Mouse (Mus musculus) skeletal muscle tissue, adult 2 months (tissue): ENCODE measurements at regions not wholly inside any gene's neighbourhood (a gene's known extent, or its start where the extent isn't known, plus 50 kb on each side); places are given as distances from the start of the nearest gene placed in this dataset.
A peak's percentile ranks its signal among the peaks of the same experiment; 100 is the strongest.

Experiments
- DNase-seq: peaks from one replicate; pipeline ENCODE4 v3.0.0-alpha.2; 2012; ENCODE audit warnings: low read depth, low spot score

DNA sequence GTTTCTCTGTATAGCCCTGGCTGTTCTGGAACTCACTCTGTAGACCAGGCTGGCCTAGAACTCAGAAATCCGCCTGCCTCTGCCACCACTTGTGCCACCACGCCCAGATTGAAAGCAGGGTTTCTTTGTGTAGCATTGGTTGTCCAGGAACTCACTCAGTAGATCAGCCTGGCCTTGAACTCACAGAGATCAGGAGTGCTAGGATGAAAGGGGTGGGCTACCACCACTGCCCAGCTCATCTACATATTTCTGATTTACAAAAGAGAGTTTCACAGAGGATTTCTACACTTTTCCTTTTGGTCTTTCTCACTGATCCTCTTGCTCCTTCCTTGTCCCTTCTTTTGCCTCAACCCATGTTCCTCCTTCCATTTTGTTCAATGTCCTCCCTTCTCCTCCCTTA lies 53.1 kb upstream of the Lbx1 start:
- no peak for DNase-seq

- no peak for DNase-seq
These were observed 62.2 kb upstream of the Lbx1 start for GRCm38 (mm10) chr19:45297812-45298211.

DNA sequence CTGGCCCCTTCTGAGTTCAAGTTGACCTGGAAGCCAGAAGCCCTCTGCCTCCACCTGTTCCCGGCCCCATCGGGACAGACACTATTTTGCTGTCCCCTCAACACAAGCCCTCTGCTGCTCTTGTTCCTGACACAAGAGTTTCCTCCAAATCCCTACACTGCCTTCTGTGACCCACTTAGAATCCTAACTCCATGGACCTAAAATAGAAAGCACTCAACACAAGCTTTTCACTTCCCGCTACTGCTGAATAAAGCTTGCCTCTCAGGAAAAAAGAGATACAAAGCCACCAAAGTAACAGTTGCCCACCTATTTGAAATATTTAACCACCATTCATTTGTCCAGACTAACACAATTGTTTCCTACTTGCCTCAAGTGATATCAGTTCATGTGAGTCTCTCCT lies 63.7 kb upstream of the Lbx1 start:
- DNase-seq = no peak

GRCm38 (mm10) chr19:45299768-45300167 lies 63.8 kb upstream of the Btrc start:
- DNase-seq = no peak

DNA sequence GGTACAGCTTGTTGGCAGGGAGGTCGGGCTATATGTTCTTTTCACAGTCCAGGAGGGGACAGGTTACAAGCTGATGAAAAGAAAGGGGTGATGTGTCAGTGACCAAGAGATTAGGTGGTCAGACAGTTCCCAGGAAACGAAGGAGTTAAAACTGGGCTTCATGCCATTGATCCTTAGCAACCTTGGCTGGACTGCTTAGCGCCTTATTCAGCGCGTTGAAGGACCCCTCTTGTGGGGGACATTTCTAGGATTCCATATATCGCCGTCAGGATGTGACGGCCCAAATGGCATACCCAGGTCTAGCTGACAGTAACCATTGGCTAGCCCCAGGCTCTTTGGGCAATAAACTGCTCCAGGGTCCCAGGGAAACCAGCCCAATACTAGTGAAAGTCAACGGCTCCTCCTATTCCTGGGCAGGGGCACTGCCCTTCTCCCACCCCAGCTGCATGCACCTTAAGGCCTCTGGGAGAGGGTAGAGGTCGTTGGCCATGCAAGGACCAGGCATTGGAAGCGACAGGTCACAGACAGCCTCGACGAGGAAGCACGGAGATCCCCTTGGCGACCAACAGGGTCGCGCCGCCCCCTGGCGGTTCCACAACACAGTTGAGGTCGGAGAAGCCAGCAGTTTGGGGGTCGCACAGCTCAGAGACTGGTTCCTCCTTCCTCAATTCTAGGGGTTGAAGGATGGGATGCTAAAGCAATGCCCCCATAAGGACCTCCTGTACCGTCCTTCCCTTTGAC lies 62.7 kb upstream of the Btrc start:
- DNase-seq = no peak

DNA sequence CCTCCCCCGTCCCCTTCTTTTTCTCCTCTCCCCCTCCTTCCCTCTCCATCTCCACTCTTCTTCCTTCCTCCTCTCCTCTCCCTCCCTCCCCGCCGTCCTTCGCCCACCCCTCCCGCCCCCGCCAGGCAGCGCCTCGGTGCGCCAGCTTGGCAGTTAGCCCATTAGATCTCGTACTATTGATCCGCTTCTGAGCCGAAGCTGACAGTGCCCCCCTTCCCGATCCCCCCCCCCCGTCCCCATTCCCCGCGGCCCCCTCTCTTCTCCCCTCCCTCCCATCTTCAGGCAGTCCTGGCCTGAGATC lies 62.2 kb upstream of the Btrc start:
- DNase-seq = no peak

DNA sequence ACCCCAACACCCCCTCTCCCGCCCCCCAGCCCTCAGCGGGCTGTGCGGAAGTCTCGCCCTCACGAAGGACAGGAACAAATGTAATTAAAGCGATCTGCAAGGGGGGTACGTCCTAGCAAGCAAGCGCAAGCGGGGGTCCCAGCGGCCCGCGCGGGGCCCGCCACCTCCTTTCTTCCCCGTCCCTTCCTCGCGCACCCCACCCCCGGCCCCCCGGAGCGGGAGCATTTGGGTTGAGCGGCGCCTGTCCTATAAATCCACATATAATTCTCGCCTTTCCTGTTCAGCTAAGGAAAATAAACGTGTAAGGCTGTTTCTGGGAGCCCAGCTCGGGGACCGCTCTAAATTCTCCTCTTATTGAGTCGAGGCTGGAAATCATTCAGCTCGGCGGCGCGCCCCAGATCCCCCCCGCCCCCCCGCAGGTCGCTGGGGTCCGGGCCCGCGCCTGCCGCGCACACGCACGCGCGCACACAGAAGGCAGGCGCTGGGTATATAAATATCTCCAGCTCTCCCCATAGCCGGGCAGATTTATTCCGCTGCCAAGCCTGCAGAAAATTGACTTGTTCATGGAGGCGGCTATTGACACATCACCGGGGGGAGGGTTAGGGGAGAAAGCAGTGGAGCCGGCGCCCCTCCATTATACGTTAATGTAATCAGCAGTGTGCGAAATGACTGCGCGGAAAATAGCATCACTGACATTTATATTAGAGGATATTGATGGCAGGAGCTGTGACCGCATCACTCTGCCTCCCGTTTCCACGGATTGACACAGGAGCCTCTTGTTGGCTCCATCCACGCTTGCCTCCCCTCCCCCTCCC lies 61.6 kb upstream of the Btrc start:
- peak; percentile 82 for DNase-seq

GRCm38 (mm10) chr19:45302548-45303241 lies 60.8 kb upstream of the Btrc start:
- no peak for DNase-seq

DNA sequence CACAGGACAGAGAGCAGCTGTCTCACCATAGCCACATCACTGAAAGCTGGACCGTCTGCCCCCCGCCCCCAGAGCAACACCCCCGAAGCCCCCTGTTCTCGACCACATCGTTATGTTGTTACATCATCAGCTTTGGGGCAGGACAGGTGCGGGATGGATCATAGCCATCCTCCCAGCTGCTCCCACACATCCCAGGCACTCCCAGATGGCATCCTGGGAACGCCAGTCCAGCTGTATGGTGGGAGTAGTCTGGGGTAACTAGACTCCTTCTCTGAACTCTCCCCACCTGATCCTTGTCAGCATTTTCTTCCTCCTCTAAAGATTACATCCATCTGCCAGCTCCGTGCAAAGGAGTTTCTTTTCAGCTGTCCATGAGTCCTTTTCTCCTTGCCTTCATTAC lies 59.0 kb upstream of the Btrc start:
- DNase-seq = no peak

GRCm38 (mm10) chr19:45307299-45308275 lies 55.9 kb upstream of the Btrc start:
- DNase-seq = peak; percentile 96

GRCm38 (mm10) chr19:45308676-45309275 lies 54.8 kb upstream of the Btrc start:
- DNase-seq = peak; percentile 73

GRCm38 (mm10) chr19:45310291-45310881 lies 53.1 kb upstream of the Btrc start:
- DNase-seq = no peak

GRCm38 (mm10) chr19:45310944-45311603 lies 52.5 kb upstream of the Btrc start:
- DNase-seq = peak; percentile 84

DNA sequence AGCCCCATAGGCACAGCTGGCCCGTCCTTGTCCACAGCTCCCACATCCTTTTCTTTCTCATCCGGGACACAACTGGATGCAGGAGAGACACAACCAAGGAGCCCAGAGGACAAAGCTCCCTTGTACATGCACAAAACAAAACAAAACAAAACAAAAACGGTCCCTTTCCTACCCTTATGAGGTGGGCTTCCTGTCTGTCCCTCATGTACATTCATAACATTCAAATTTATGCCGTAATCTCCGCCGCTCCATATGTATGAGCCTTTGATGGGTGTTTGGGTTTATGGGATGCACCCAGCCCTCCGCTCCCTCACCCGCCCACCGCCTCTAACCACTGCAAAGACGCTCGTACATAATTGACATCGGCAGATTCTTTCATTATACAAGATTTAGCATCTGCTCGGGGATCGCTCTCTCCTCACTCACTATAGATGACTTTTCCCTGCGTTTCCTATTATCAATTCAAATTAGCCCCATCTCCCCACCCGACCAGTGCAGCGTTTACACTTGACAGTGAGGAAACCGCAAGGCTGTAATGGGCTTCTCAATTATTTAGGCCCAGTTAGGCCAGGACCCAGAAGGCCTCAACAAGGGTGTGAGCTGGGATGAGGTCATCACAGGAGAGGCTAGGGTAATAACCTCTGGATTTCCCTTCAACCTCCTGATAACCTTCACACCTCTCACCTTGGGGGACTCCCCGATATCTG lies 51.5 kb upstream of the Btrc start:
- DNase-seq = no peak

DNA sequence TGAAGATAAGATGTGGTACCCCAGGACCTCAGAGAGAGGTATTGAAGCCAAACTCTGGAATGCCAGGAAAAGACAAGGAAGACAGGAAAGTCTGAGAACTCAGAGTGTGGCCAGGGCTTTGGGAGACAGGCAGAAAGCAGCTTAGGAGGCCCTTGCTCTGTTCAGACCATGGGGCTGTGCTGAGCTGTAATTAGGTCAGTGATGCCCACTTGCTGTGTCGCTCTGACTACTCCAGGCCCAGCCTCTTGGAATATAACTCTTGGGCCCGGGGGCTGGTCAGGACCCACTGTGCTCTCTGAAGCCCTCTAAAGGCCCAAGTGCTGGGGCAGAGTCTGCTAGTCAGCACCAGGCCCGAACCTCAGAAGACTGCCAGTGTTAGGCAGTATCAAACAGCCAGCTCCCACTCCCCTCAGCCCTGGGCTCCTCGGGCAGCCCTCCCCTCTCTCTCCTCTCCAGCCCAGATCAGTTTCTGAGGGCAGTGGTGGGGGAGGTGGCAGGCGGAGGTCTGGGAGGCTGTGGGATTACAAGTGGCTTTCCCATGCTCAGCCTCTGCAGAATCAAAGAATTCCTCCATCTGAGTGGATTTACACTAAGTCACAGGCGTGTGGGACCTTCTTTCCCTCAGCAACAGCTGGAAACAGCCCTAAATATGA lies 50.7 kb upstream of the Btrc start:
- no peak for DNase-seq
